Mouse (Mus musculus) stomach, postnatal 0 days (tissue): ENCODE measurements at regions not wholly inside any gene's neighbourhood (a gene's known extent, or its start where the extent isn't known, plus 50 kb on each side); places are given as distances from the start of the nearest gene placed in this dataset.

Experiments
- CTCF ChIP-seq: IDR thresholded peaks from 2 replicates; pipeline ENCODE4 v1.5.1; 2016; ENCODE audit warnings: antibody characterized with exemption, low read depth, mild to moderate bottlenecking, moderate library complexity
- EP300 ChIP-seq: optimal IDR thresholded peaks from 2 replicates; pipeline ENCODE3; 2016; ENCODE audit warnings: antibody characterized with exemption

DNA sequence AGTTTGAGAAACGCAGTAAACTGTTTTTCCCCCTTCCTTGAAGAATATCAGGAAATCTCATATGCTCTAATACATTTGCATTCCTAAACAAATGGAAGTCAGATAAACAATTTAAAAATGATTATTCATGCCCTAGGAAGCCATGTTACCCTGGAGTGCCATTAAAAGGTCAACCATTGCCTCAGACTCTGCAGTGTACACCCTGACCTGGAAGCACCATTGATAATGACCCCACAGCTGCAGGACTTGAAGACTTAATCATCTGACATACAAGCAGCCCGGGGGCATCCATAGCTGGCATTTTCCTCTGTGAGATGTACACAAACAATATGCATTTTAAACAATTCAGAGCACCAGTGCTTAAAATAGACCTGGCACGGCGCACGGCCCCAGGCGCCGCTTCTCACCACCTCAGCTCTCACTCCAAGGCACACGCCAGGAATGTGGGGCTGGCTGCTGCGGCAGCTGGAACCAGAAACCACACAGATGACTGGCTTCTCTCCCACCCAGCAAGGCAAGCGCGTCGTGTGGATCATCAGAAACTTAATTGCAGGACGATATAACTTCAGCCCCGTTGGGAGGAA lies 141.1 kb upstream of the Galnt5 start:
- TF ChIP-seq CTCF (no peak), EP300 (no peak)
